Mouse (Mus musculus) kidney, adult 2 months (tissue): ENCODE results near the gene Nxf1. TPM values are rescaled to one million over a fixed set of nuclear protein-coding genes. Genes with fewer than 3 reads are reported as not detected.

Source experiments
- DNase-seq: peaks from one replicate; pipeline ENCODE4 v3.0.0; 2021
- H3K27ac ChIP-seq: fragments of 200-500 bp; 2 replicates; pipeline ENCODE4 v1.5.1; 2012; ENCODE audit warnings: low read depth, low read length, control low read depth, inconsistent platforms; ENCODE audit not compliant: insufficient read depth
- H3K27me3 ChIP-seq: fragments of 200-500 bp; replicated peaks from 2 replicates; pipeline ENCODE4 v1.6.1; 2012; ENCODE audit warnings: mild to moderate bottlenecking, moderate library complexity, low read length, inconsistent platforms; ENCODE audit not compliant: control insufficient read depth, insufficient read depth
- H3K36me3 ChIP-seq: fragments of 200-500 bp; 2 replicates; pipeline ENCODE4 v1.6.1; 2012; ENCODE audit warnings: mild to moderate bottlenecking, moderate library complexity, low read length, inconsistent platforms; ENCODE audit not compliant: control insufficient read depth, insufficient read depth
- H3K4me1 ChIP-seq: fragments of 200-500 bp; 2 replicates; pipeline ENCODE4 v1.6.1; 2011; ENCODE audit warnings: low read length; ENCODE audit not compliant: control insufficient read depth, insufficient read depth
- H3K4me3 ChIP-seq: fragments of 200-500 bp; 2 replicates; pipeline ENCODE4 v1.5.1; 2011; ENCODE audit warnings: mild to moderate bottlenecking, low read depth, low read length, control low read depth; ENCODE audit not compliant: insufficient read depth
- CTCF ChIP-seq: fragments of 200-500 bp; conservative IDR thresholded peaks from 2 replicates; pipeline ENCODE4 v1.5.1; 2011; ENCODE audit warnings: low read depth, mild to moderate bottlenecking, control low read depth, low read length, moderate library complexity, mixed read lengths; ENCODE audit not compliant: insufficient read depth, insufficient read length
- POLR2A ChIP-seq: fragments of 200-500 bp; IDR thresholded peaks from one replicate; pipeline ENCODE4 v1.6.1; 2011; ENCODE audit warnings: low read depth, low read length, control low read depth
- WGBS: fragments of 180-500 bp; shearing (Covaris S2); methylation state at CpG from one replicate; pipeline ENCODE4 v1.1.7; 2018; 5-methylcytosine and 5-hydroxymethylcytosine counted together
- polyA plus RNA-seq: library from polyadenylated mRNA; depleted of rRNA; stranded (reverse); fragments of >200 nt; gene quantifications from 2 replicates; pipeline ENCODE4 v1.2.3, GENCODE M21; 2012

Nxf1 gene
- polyA plus RNA-seq, 1 experiment: 89.7 TPM

GRCm38 (mm10) chr19:8786008-8786781 is 29.3 kb downstream of the Nxf1 start, which contains the start of gene Taf6l:
Gene Taf6l, minus strand, starts transcription at chr19:8786417.
- peak within 1 kb of the TSS; percentile 58 for H3K4me3 ChIP-seq
- no peaks in the 10 kb centered on the region for H3K27me3 ChIP-seq
- 1% methylated on average over 32 of the region's 32 CpGs for WGBS
- H3K4me1 ChIP-seq: no peaks in the 10 kb centered on the region
- peak within 1 kb of the TSS; percentile 46; the same call in 1 of the 2 replicates for H3K27ac ChIP-seq
- H3K36me3 ChIP-seq: no peaks in the 10 kb centered on the region
- TF ChIP-seq POLR2A (no peak), CTCF (no peak; the same call in 1 of the 2 replicates)
- peak; percentile 98 for DNase-seq

- H3K27ac ChIP-seq: no peak overlapping the region
- H3K36me3 ChIP-seq: no peaks in the 10 kb centered on the region
- 49% methylated on average over 3 of the region's 3 CpGs for WGBS
- no peaks in the 10 kb centered on the region for H3K27me3 ChIP-seq
- TF ChIP-seq POLR2A: no peak
- no peak for TF ChIP-seq CTCF
- H3K4me1 ChIP-seq: no peaks in the 10 kb centered on the region
- H3K4me3 ChIP-seq: no peak overlapping the region
- no peak for DNase-seq
These were observed 31.6 kb downstream of the Nxf1 start for GRCm38 (mm10) chr19:8788521-8788920.

- H3K4me1 ChIP-seq: no peaks in the 10 kb centered on the region
- H3K4me3 ChIP-seq: no peak overlapping the region
- 49% methylated on average over 1 of the region's 1 CpGs for WGBS
- no peaks in the 10 kb centered on the region for H3K27me3 ChIP-seq
- DNase-seq: no peak
- TF ChIP-seq CTCF (no peak), POLR2A (no peak)
- no peak overlapping the region for H3K27ac ChIP-seq
- H3K36me3 ChIP-seq: no peaks in the 10 kb centered on the region
These were observed 32.3 kb downstream of the Nxf1 start for GRCm38 (mm10) chr19:8789171-8789570.

- Histone ChIP-seq H3K36me3 (no peaks in the 10 kb centered on the region), H3K4me3 (no peak overlapping the region), H3K27ac (no peak overlapping the region), H3K4me1 (no peaks in the 10 kb centered on the region), H3K27me3 (no peaks in the 10 kb centered on the region)
- WGBS: 75% methylated on average over 7 of the region's 7 CpGs
- no peak for TF ChIP-seq CTCF
- TF ChIP-seq POLR2A: no peak
- no peak for DNase-seq
These were observed 33.3 kb downstream of the Nxf1 start for GRCm38 (mm10) chr19:8790171-8790570.

- peak; percentile 96 for DNase-seq
- peak within 1 kb of the TSS; percentile 85 for H3K4me3 ChIP-seq
- peak within 1 kb of the TSS; percentile 37 for H3K27ac ChIP-seq
- no peaks in the 10 kb centered on the region for H3K27me3 ChIP-seq
- no peaks in the 10 kb centered on the region; the same call in 1 of the 2 replicates for H3K4me1 ChIP-seq
- WGBS: under 1% methylated on average over 25 of the region's 25 CpGs
- TF ChIP-seq POLR2A (peak; percentile 73), CTCF (no peak)
- H3K36me3 ChIP-seq: no peaks in the 10 kb centered on the region
These were observed 41.5 kb downstream of the Nxf1 start, which contains the start of gene Polr2g for GRCm38 (mm10) chr19:8798264-8798946. Gene Polr2g, minus strand, starts transcription at chr19:8798577.

- no peaks in the 10 kb centered on the region for H3K36me3 ChIP-seq
- no peak overlapping the region; the same call in 1 of the 2 replicates for H3K27ac ChIP-seq
- DNase-seq: no peak
- no peak overlapping the region for H3K4me3 ChIP-seq
- no peak for TF ChIP-seq POLR2A
- no peak for TF ChIP-seq CTCF
- no peaks in the 10 kb centered on the region for H3K27me3 ChIP-seq
- H3K4me1 ChIP-seq: no peaks in the 10 kb centered on the region; the same call in 1 of the 2 replicates
These were observed 42.1 kb downstream of the Nxf1 start for GRCm38 (mm10) chr19:8798947-8799315.
